Mouse (Mus musculus): ENCODE data around the gene Pde4a. TPM values are rescaled to one million over a fixed set of nuclear protein-coding genes. Genes with fewer than 3 reads are reported as not detected.

The Pde4a gene
- polyA plus RNA-seq, 1 experiment from 2014 or later = 2.5 TPM

DNA sequence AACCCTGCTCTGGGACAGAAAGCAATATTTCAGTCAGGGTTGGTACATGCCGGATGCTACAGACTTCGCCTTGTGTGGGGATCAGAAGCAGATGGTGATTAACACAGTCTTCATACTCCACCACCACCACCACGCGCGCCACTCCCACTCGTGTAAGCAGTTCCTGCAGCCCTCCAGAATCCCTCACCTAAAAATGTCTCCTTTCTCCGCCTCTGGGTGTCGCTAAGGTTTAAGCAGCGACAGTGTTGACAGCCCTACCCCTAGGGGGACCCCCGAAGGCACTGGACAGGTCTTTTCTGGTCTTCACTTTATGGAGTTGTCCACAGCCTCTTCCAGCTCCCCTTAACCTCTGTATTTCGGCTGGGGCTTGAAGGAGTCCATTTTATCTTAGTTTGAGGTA, 12.8 kb upstream of the Pde4a start:
- ATAC-seq (ENCODE audit: low FRiP score, low TSS enrichment) (no peak), DNase-seq (ENCODE audit: low spot score) (peak; percentile 34)
- Histone ChIP-seq H3K9ac (ENCODE audit: low read length) (no peak overlapping the region; the same call in 1 of the 2 replicates), H3K4me3 (ENCODE audit: low read depth, low read length) (peak overlapping the region; percentile 34; the same call in 1 of the 2 replicates), H3K9me3 (ENCODE audit: control insufficient read depth, low read length) (no peaks in the 10 kb centered on the region), H3K4me2 (replicated peaks; ENCODE audit: low read depth) (peak overlapping the region; percentile 75), H3K36me3 (ENCODE audit: control insufficient read depth, insufficient read depth, low read length) (no peaks in the 10 kb centered on the region), H3K4me1 (replicated peaks; ENCODE audit: control insufficient read depth, insufficient read depth) (peaks cover 5% of the 10 kb centered on the region; the same call in 1 of the 2 replicates), H3K27me3 (ENCODE audit: control insufficient read depth, insufficient read depth, low read length) (no peaks in the 10 kb centered on the region), H3K27ac (replicated peaks) (no peak overlapping the region)
- TF ChIP-seq EP300 (optimal IDR thresholded peaks at IDR 0.05) (no peak), CTCF (IDR thresholded peaks at IDR 0.05; ENCODE audit: low read depth) (peak; percentile 90)
- under 1% methylated on average over 11 of the region's 11 CpGs for WGBS

DNA sequence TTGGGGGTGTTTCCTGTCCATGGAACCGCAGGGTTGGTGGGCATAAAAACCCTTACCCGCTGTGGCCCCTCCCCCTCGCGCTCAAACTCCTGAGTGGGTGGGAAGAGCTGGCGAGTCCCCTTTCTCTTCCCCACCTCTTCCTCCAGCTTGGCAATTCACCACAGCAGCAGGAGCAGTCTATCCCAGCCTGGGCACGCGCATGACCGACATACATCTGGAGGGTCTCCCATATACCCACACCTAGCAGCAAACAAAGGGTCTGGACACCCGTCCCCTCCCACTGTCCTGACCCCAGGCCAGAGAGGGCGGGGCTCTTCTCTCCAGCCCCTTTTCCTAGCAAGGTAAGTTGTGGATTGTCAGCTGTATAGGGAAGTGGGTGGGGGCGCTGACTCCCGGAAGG, 12.2 kb upstream of the Pde4a start:
- Histone ChIP-seq H3K4me3 (ENCODE audit: low read depth, low read length) (peak overlapping the region; percentile 34), H3K9me3 (ENCODE audit: control insufficient read depth, low read length) (no peaks in the 10 kb centered on the region), H3K27ac (replicated peaks) (peak overlapping the region; percentile 67), H3K4me1 (replicated peaks; ENCODE audit: control insufficient read depth, insufficient read depth) (peaks cover 5% of the 10 kb centered on the region; the same call in 1 of the 2 replicates), H3K36me3 (ENCODE audit: control insufficient read depth, insufficient read depth, low read length) (no peaks in the 10 kb centered on the region), H3K4me2 (replicated peaks; ENCODE audit: low read depth) (peak overlapping the region; percentile 75), H3K27me3 (ENCODE audit: control insufficient read depth, insufficient read depth, low read length) (no peaks in the 10 kb centered on the region), H3K9ac (ENCODE audit: low read length) (peak overlapping the region; percentile 48)
- DNase-seq (ENCODE audit: low spot score) (no peak), ATAC-seq (ENCODE audit: low FRiP score, low TSS enrichment) (no peak)
- no peak for TF ChIP-seq CTCF (IDR thresholded peaks at IDR 0.05; ENCODE audit: low read depth)
- WGBS = 5% methylated on average over 12 of the region's 12 CpGs

GRCm38 (mm10) chr9:21153833-21154232, 11.7 kb upstream of the Pde4a start:
- Histone ChIP-seq H3K4me1 (replicated peaks; ENCODE audit: control insufficient read depth, insufficient read depth) (peaks cover 5% of the 10 kb centered on the region; the same call in 1 of the 2 replicates), H3K4me3 (ENCODE audit: low read depth, low read length) (peak overlapping the region; percentile 34), H3K9ac (ENCODE audit: low read length) (peak overlapping the region; percentile 48), H3K27ac (replicated peaks) (peak overlapping the region; percentile 67), H3K27me3 (ENCODE audit: control insufficient read depth, insufficient read depth, low read length) (no peaks in the 10 kb centered on the region), H3K36me3 (ENCODE audit: control insufficient read depth, insufficient read depth, low read length) (no peaks in the 10 kb centered on the region), H3K4me2 (replicated peaks; ENCODE audit: low read depth) (peak overlapping the region; percentile 75), H3K9me3 (ENCODE audit: control insufficient read depth, low read length) (no peaks in the 10 kb centered on the region)
- DNase-seq (ENCODE audit: low spot score) (no peak), ATAC-seq (ENCODE audit: low FRiP score, low TSS enrichment) (no peak)
- WGBS = 1% methylated on average over 5 of the region's 5 CpGs
- TF ChIP-seq EP300 (optimal IDR thresholded peaks at IDR 0.05) = no peak
- TF ChIP-seq CTCF (IDR thresholded peaks at IDR 0.05; ENCODE audit: low read depth) = no peak

DNA sequence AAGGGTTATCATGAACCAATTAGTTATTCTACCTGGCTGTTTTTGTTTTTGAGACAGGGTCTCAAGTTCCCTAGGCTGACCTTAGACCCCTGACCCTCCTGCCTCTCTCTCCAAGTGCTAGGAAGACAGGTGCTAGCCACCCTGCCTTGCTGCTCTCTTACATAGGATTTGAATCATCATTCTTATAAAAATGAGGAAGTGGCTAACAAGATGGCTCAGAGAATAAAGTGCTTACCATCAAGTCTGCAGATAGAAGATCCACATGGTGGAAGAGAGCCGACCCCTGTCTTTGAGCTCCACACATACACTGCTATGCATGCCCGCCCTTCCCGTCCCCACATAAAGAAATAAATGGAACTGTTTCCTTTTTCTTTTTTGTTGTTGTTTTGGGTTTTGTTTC, 10.7 kb upstream of the Pde4a start:
- Histone ChIP-seq H3K27me3 (ENCODE audit: control insufficient read depth, insufficient read depth, low read length) (no peaks in the 10 kb centered on the region), H3K9ac (ENCODE audit: low read length) (no peak overlapping the region), H3K27ac (replicated peaks) (no peak overlapping the region), H3K4me2 (replicated peaks; ENCODE audit: low read depth) (no peak overlapping the region), H3K9me3 (ENCODE audit: control insufficient read depth, low read length) (no peaks in the 10 kb centered on the region), H3K4me1 (replicated peaks; ENCODE audit: control insufficient read depth, insufficient read depth) (peaks cover 5% of the 10 kb centered on the region; the same call in 1 of the 2 replicates), H3K36me3 (ENCODE audit: control insufficient read depth, insufficient read depth, low read length) (no peaks in the 10 kb centered on the region), H3K4me3 (ENCODE audit: low read depth, low read length) (no peak overlapping the region)
- TF ChIP-seq CTCF (IDR thresholded peaks at IDR 0.05; ENCODE audit: low read depth) (no peak), EP300 (optimal IDR thresholded peaks at IDR 0.05) (no peak)
- 85% methylated on average over 3 of the region's 3 CpGs for WGBS
- DNase-seq (ENCODE audit: low spot score) (no peak), ATAC-seq (ENCODE audit: low FRiP score, low TSS enrichment) (no peak)

- ATAC-seq (ENCODE audit: low FRiP score, low TSS enrichment) (peak; percentile 79), DNase-seq (ENCODE audit: low spot score) (peak; percentile 85)
- no peak overlapping the region for H3K27ac ChIP-seq (replicated peaks)
- H3K4me1 ChIP-seq (replicated peaks; ENCODE audit: control insufficient read depth, insufficient read depth) = peaks cover 2% of the 10 kb centered on the region; the same call in 1 of the 2 replicates
- H3K9me3 ChIP-seq (ENCODE audit: control insufficient read depth, low read length) = no peaks in the 10 kb centered on the region
- H3K4me3 ChIP-seq (ENCODE audit: low read depth, low read length) = peak overlapping the region; percentile 45
- H3K9ac ChIP-seq (ENCODE audit: low read length) = peak overlapping the region; percentile 63
- H3K4me2 ChIP-seq (replicated peaks; ENCODE audit: low read depth) = peak overlapping the region; percentile 87
- H3K36me3 ChIP-seq (ENCODE audit: control insufficient read depth, insufficient read depth, low read length) = no peaks in the 10 kb centered on the region
- TF ChIP-seq EP300 (optimal IDR thresholded peaks at IDR 0.05) = no peak
- TF ChIP-seq CTCF (IDR thresholded peaks at IDR 0.05; ENCODE audit: low read depth) = peak; percentile 90
- peaks cover 8% of the 10 kb centered on the region for H3K27me3 ChIP-seq (ENCODE audit: control insufficient read depth, insufficient read depth, low read length)
- 1% methylated on average over 52 of the region's 52 CpGs for WGBS
These were observed 4.2 kb upstream of the Pde4a start for GRCm38 (mm10) chr9:21161209-21161909.
